Mouse (Mus musculus) CD4-positive, CD25-positive, alpha-beta regulatory T cell, adult 2 months (primary cell): ENCODE measurements around the gene Kcnj9.

ENCODE experiments used
- DNase-seq: peaks from one replicate; pipeline ENCODE4 v3.0.0-alpha.2; 2012; ENCODE audit warnings: low read depth, low spot score

Kcnj9 gene

GRCm38 (mm10) chr1:172333512-172333911 is 4.4 kb upstream of the Kcnj9 start:
- DNase-seq = no peak

GRCm38 (mm10) chr1:172332925-172333324 is 3.8 kb upstream of the Kcnj9 start:
- DNase-seq = no peak

GRCm38 (mm10) chr1:172331422-172331947 is 2.4 kb upstream of the Kcnj9 start:
- no peak for DNase-seq

- no peak for DNase-seq
Observed at GRCm38 (mm10) chr1:172329616-172330015, 498 bp upstream of the Kcnj9 start.

- no peak for DNase-seq
Observed at GRCm38 (mm10) chr1:172328461-172328860, 657 bp downstream of the Kcnj9 start.

GRCm38 (mm10) chr1:172328041-172328440 is 1.1 kb downstream of the Kcnj9 start:
- no peak for DNase-seq

- DNase-seq = no peak
Observed at GRCm38 (mm10) chr1:172327206-172328001, 1.7 kb downstream of the Kcnj9 start.

GRCm38 (mm10) chr1:172326684-172327083 is 2.4 kb downstream of the Kcnj9 start:
- peak; percentile 39 for DNase-seq

GRCm38 (mm10) chr1:172325680-172326535 is 3.2 kb downstream of the Kcnj9 start:
- peak; percentile 86 for DNase-seq

- peak; percentile 89 for DNase-seq
Observed at GRCm38 (mm10) chr1:172324725-172325124, 4.4 kb downstream of the Kcnj9 start.

- no peak for DNase-seq
Observed at GRCm38 (mm10) chr1:172323801-172324359, 5.2 kb downstream of the Kcnj9 start.

GRCm38 (mm10) chr1:172323298-172323697 is 5.8 kb downstream of the Kcnj9 start:
- DNase-seq = no peak

GRCm38 (mm10) chr1:172322725-172323124 is 6.4 kb downstream of the Kcnj9 start:
- no peak for DNase-seq

GRCm38 (mm10) chr1:172319921-172320411 is 9.2 kb downstream of the Kcnj9 start:
- no peak for DNase-seq

- DNase-seq = no peak
Observed at GRCm38 (mm10) chr1:172319346-172319745, 9.8 kb downstream of the Kcnj9 start.

- no peak for DNase-seq
Observed at GRCm38 (mm10) chr1:172318424-172319035, 10.6 kb downstream of the Kcnj9 start.

GRCm38 (mm10) chr1:172317946-172318345 is 11.2 kb downstream of the Kcnj9 start:
- no peak for DNase-seq

GRCm38 (mm10) chr1:172317431-172317830 is 11.7 kb downstream of the Kcnj9 start:
- no peak for DNase-seq

- DNase-seq = no peak
Observed at GRCm38 (mm10) chr1:172314911-172315310, 14.2 kb downstream of the Kcnj9 start.

GRCm38 (mm10) chr1:172313613-172314411 is 15.3 kb downstream of the Kcnj9 start:
- no peak for DNase-seq
